Mouse (Mus musculus): Measurements from ENCODE around the gene Espl1. TPM values are rescaled to one million over a fixed set of nuclear protein-coding genes. Genes with fewer than 3 reads are reported as not detected.
A peak's percentile ranks its signal among the peaks of the same experiment; 100 is the strongest.

Espl1 gene
- polyA plus RNA-seq, 1 experiment from 2014 or later, result 21.1 TPM

DNA sequence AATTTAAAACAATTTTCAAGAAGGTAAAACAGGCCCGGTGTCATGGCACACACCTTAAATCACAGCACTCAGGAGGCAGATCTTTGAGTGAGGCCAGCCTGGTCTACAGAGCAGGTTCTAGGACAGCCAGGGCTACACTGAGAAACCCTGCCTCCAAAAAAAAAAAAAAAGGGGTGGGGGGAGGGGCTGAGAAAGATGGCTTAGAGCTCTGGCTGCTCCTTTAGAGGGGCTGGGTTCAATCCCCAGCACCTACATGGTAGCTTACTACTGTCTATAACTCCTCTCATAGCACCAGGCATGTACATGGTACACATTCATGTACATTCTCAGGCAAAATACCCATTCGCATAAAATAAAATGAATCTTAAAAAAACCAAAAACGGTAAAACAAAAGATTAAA, 48.4 kb downstream of the Espl1 start:
- H3K36me3 ChIP-seq (ENCODE audit: control insufficient read depth, insufficient read depth), result peaks cover 13% of the 10 kb centered on the region

GRCm38 (mm10) chr15:102346444-102346843, 50.4 kb downstream of the Espl1 start:
- no peak overlapping the region for H3K9ac ChIP-seq (ENCODE audit: low read length)
- H3K4me2 ChIP-seq (ENCODE audit: low read depth, low read length), result no peak overlapping the region
- H3K36me3 ChIP-seq (ENCODE audit: control insufficient read depth, insufficient read depth), result peaks cover 7% of the 10 kb centered on the region; the same call in 1 of the 2 replicates
- no peaks in the 10 kb centered on the region for H3K27me3 ChIP-seq (ENCODE audit: control insufficient read depth, insufficient read depth, low read length)
- no peak for ATAC-seq (replicated peaks; ENCODE audit: extremely low read depth, insufficient read depth, low FRiP score)
- H3K4me1 ChIP-seq (ENCODE audit: control insufficient read depth, insufficient read depth, low read length), result peaks cover 10% of the 10 kb centered on the region
- WGBS, result 67% methylated on average over 4 of the region's 4 CpGs
- H3K27ac ChIP-seq (ENCODE audit: low read length), result no peak overlapping the region
- H3K9me3 ChIP-seq (replicated peaks; ENCODE audit: control insufficient read depth, low read length), result no peaks in the 10 kb centered on the region
- H3K4me3 ChIP-seq (ENCODE audit: low read length), result no peak overlapping the region

More for the DNA sequence above, 48.4 kb downstream of the Espl1 start:
- Histone ChIP-seq H3K27ac (ENCODE audit: low read length) (no peak overlapping the region), H3K4me3 (ENCODE audit: low read length) (no peak overlapping the region), H3K4me1 (ENCODE audit: control insufficient read depth, insufficient read depth, low read length) (peaks cover under 1% of the 10 kb centered on the region; the same call in 1 of the 2 replicates), H3K9me3 (replicated peaks; ENCODE audit: control insufficient read depth, low read length) (no peaks in the 10 kb centered on the region), H3K9ac (ENCODE audit: low read length) (no peak overlapping the region), H3K27me3 (ENCODE audit: control insufficient read depth, insufficient read depth, low read length) (no peaks in the 10 kb centered on the region), H3K4me2 (ENCODE audit: low read depth, low read length) (no peak overlapping the region)
- 94% methylated on average over 3 of the region's 3 CpGs for whole genome bisulfite sequencing
- ATAC-seq (replicated peaks; ENCODE audit: extremely low read depth, insufficient read depth, low FRiP score), result no peak

DNA sequence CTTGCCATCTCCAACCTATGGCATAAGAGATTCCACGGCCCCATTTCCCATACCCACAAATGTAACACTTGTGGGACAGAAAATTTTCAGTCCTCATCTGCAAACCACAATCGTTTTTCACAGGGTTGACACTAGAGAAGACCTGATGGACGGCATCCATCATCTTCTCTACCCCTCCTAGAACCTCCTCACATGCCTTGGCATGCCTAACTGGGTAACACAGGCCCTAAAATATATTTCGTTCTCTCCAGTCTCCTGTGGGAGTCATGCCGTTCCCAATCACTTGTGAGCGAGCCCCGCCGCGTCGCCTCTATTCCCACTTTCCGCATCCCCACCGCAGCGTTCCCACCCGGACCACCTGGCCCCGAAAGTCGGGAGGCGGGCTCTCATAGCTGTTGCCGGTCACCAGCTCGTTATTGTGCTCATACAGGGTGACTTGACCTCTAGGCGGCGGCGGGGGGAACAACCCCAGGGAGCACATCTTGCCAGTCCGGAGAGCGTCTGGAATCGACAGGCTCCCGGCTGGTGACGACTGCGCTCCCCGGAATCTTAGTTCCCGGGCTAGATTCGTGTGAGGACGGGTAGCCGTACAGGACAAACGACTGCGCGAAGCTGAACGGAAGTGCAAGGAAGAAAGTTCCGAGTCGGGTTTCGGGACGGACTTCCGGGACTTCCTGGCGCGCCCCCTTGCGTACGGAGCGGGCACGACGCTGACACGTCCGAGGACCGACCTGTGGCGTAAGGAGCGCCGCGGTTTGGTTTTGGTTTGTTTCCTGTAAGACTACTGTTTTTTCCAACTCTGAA, 54.3 kb downstream of the Espl1 start, which contains the start of gene Aaas:
Gene Aaas, minus strand, starts transcription at position 634 of the 804 bp plus-strand sequence.
- Histone ChIP-seq H3K9ac (ENCODE audit: low read length) (peak within 1 kb of the TSS; percentile 91), H3K4me1 (ENCODE audit: control insufficient read depth, insufficient read depth, low read length) (peaks cover 14% of the 10 kb centered on the region), H3K27ac (ENCODE audit: low read length) (peak within 1 kb of the TSS; percentile 75), H3K27me3 (ENCODE audit: control insufficient read depth, insufficient read depth, low read length) (0 out of 2 replicates have a peak, but pooled peaks cover 4% of the 10 kb centered on the region), H3K4me3 (ENCODE audit: low read length) (peak within 1 kb of the TSS; percentile 86), H3K9me3 (replicated peaks; ENCODE audit: control insufficient read depth, low read length) (no peaks in the 10 kb centered on the region), H3K4me2 (ENCODE audit: low read depth, low read length) (peak within 1 kb of the TSS; percentile 74), H3K36me3 (ENCODE audit: control insufficient read depth, insufficient read depth) (0 out of 2 replicates have a peak, but pooled peaks cover 3% of the 10 kb centered on the region)
- under 1% methylated on average over 56 of the region's 56 CpGs for whole genome bisulfite sequencing
- peak; percentile 86 for ATAC-seq (replicated peaks; ENCODE audit: extremely low read depth, insufficient read depth, low FRiP score)

DNA sequence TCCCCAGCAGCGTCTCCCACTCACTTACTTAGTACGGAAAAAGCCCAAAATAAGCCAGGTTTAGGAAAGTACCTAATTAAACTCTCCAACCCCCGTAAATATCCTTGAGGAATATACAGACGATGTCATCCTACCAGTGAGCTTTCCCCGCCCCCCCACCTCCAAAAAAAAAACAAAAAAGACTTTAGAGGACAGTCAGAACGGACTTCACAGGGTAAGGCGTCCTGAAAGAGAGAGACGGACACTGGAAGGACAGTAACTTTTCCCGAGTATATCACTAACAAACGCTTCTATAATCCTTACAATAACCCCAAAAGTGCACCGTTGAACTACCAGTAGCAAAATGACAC, 54.9 kb downstream of the Espl1 start:
- no peak for ATAC-seq (replicated peaks; ENCODE audit: extremely low read depth, insufficient read depth, low FRiP score)
- H3K4me1 ChIP-seq (ENCODE audit: control insufficient read depth, insufficient read depth, low read length), result peaks cover 17% of the 10 kb centered on the region
- 11% methylated on average over 11 of the region's 11 CpGs for WGBS

GRCm38 (mm10) chr15:102352177-102352576, 56.1 kb downstream of the Espl1 start:
- Histone ChIP-seq H3K9me3 (replicated peaks; ENCODE audit: control insufficient read depth, low read length) (no peaks in the 10 kb centered on the region), H3K4me3 (ENCODE audit: low read length) (no peak overlapping the region), H3K4me1 (ENCODE audit: control insufficient read depth, insufficient read depth, low read length) (peaks cover 22% of the 10 kb centered on the region), H3K27me3 (ENCODE audit: control insufficient read depth, insufficient read depth, low read length) (peaks cover 15% of the 10 kb centered on the region), H3K9ac (ENCODE audit: low read length) (no peak overlapping the region), H3K4me2 (ENCODE audit: low read depth, low read length) (no peak overlapping the region), H3K36me3 (ENCODE audit: control insufficient read depth, insufficient read depth) (no peaks in the 10 kb centered on the region), H3K27ac (ENCODE audit: low read length) (no peak overlapping the region)
- 45% methylated on average over 2 of the region's 2 CpGs for WGBS
- no peak for ATAC-seq (replicated peaks; ENCODE audit: extremely low read depth, insufficient read depth, low FRiP score)

More for the DNA sequence above, 54.9 kb downstream of the Espl1 start:
- Histone ChIP-seq H3K27me3 (ENCODE audit: control insufficient read depth, insufficient read depth, low read length) (0 out of 2 replicates have a peak, but pooled peaks cover 4% of the 10 kb centered on the region), H3K4me3 (ENCODE audit: low read length) (peak overlapping the region; percentile 86), H3K9me3 (replicated peaks; ENCODE audit: control insufficient read depth, low read length) (no peaks in the 10 kb centered on the region), H3K9ac (ENCODE audit: low read length) (peak overlapping the region; percentile 91), H3K36me3 (ENCODE audit: control insufficient read depth, insufficient read depth) (0 out of 2 replicates have a peak, but pooled peaks cover 2% of the 10 kb centered on the region), H3K27ac (ENCODE audit: low read length) (peak overlapping the region; percentile 75), H3K4me2 (ENCODE audit: low read depth, low read length) (peak overlapping the region; percentile 74)

- H3K27ac ChIP-seq (ENCODE audit: low read length), result no peak overlapping the region
- H3K4me1 ChIP-seq (ENCODE audit: control insufficient read depth, insufficient read depth, low read length), result peaks cover 29% of the 10 kb centered on the region
- no peak for ATAC-seq (replicated peaks; ENCODE audit: extremely low read depth, insufficient read depth, low FRiP score)
- no peaks in the 10 kb centered on the region for H3K9me3 ChIP-seq (replicated peaks; ENCODE audit: control insufficient read depth, low read length)
- no peak overlapping the region for H3K4me3 ChIP-seq (ENCODE audit: low read length)
- H3K4me2 ChIP-seq (ENCODE audit: low read depth, low read length), result no peak overlapping the region
- H3K36me3 ChIP-seq (ENCODE audit: control insufficient read depth, insufficient read depth), result no peaks in the 10 kb centered on the region
- peaks cover 31% of the 10 kb centered on the region for H3K27me3 ChIP-seq (ENCODE audit: control insufficient read depth, insufficient read depth, low read length)
- H3K9ac ChIP-seq (ENCODE audit: low read length), result no peak overlapping the region
- WGBS, result 80% methylated on average over 2 of the region's 2 CpGs
Observed at GRCm38 (mm10) chr15:102353986-102354385, 57.9 kb downstream of the Espl1 start.

DNA sequence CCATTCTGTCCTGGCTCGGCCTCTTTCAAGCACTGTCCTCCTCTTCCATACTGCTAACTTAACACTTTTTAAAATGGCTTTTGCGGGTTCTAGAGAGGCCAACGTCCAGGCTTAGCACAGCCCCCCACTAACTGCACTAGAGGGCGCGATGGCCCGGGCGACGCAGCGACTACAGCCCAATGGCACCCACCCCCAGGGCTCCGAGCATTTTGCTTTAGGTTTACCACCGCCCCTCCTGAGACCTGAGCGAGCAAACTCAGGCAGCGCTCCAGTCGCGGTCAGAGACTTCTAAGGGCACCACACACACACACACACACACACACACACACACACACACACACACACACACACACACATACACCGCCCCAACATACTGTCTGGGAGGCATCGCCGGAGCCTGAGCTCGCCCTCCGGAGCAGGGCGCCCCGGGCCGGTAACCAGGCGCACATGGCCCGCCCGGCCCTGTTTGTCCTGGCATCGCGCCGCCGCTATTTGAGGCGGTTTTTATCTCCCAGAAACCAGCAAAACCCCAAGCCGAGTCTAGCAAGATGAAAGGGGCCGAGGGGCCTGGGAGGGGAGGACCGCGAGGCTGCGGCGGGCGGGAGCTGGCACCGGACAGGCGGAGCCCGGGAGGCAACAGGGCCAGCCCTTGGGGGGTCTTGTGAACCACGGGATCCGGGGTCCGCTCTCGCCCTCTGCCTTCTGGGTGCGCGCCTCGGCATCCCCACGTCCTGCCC, 59.2 kb downstream of the Espl1 start:
- Histone ChIP-seq H3K4me2 (ENCODE audit: low read depth, low read length) (peak overlapping the region; percentile 99), H3K4me1 (ENCODE audit: control insufficient read depth, insufficient read depth, low read length) (peaks cover 22% of the 10 kb centered on the region), H3K27ac (ENCODE audit: low read length) (peak overlapping the region; percentile 64; the same call in 1 of the 2 replicates), H3K9me3 (replicated peaks; ENCODE audit: control insufficient read depth, low read length) (no peaks in the 10 kb centered on the region), H3K9ac (ENCODE audit: low read length) (peak overlapping the region; percentile 82), H3K27me3 (ENCODE audit: control insufficient read depth, insufficient read depth, low read length) (peaks cover 38% of the 10 kb centered on the region), H3K4me3 (ENCODE audit: low read length) (peak overlapping the region; percentile 64), H3K36me3 (ENCODE audit: control insufficient read depth, insufficient read depth) (no peaks in the 10 kb centered on the region)
- peak; percentile 50 for ATAC-seq (replicated peaks; ENCODE audit: extremely low read depth, insufficient read depth, low FRiP score)
- WGBS, result under 1% methylated on average over 49 of the region's 49 CpGs

GRCm38 (mm10) chr15:102355871-102356441, 59.9 kb downstream of the Espl1 start:
- Histone ChIP-seq H3K27me3 (ENCODE audit: control insufficient read depth, insufficient read depth, low read length) (peaks cover 38% of the 10 kb centered on the region), H3K27ac (ENCODE audit: low read length) (peak overlapping the region; percentile 64; the same call in 1 of the 2 replicates), H3K4me1 (ENCODE audit: control insufficient read depth, insufficient read depth, low read length) (peaks cover 22% of the 10 kb centered on the region), H3K4me3 (ENCODE audit: low read length) (peak overlapping the region; percentile 64), H3K9ac (ENCODE audit: low read length) (peak overlapping the region; percentile 82), H3K36me3 (ENCODE audit: control insufficient read depth, insufficient read depth) (no peaks in the 10 kb centered on the region), H3K4me2 (ENCODE audit: low read depth, low read length) (peak overlapping the region; percentile 99), H3K9me3 (replicated peaks; ENCODE audit: control insufficient read depth, low read length) (no peaks in the 10 kb centered on the region)
- 0 out of 2 replicates have a peak, but pooled peaks have one; percentile 5 for ATAC-seq (replicated peaks; ENCODE audit: extremely low read depth, insufficient read depth, low FRiP score)
- 3% methylated on average over 38 of the region's 38 CpGs for WGBS

Measured in heart, embryonic 16.5 days (tissue).